Mouse (Mus musculus) layer of hippocampus, adult 2 months (tissue): ENCODE data around the gene Hist3h2ba. TPM values are rescaled to one million over a fixed set of nuclear protein-coding genes. Genes with fewer than 3 reads are reported as not detected.
A peak's percentile ranks its signal among the peaks of the same experiment; 100 is the strongest.

ENCODE experiments used
- DNase-seq, 2 experiments: peaks; one replicate each; pipeline ENCODE4 v3.0.0; 2022; ENCODE audit warnings: low spot score in 2 of 2
- H3K27ac ChIP-seq: fragments of 200-600 bp; 2 replicates; pipeline ENCODE4 v1.8.1; 2022
- H3K4me3 ChIP-seq: fragments of 200-600 bp; 2 replicates; pipeline ENCODE4 v1.8.1; 2022; ENCODE audit warnings: mild to moderate bottlenecking
- CTCF ChIP-seq: fragments of 200-600 bp; conservative IDR thresholded peaks from 2 replicates; pipeline ENCODE4 v1.8.1; 2022; ENCODE audit warnings: antibody characterized with exemption, mild to moderate bottlenecking, moderate library complexity
- total RNA-seq, 2 experiments: library from RNA; stranded (reverse); gene quantifications; 2 replicates each; pipeline ENCODE4 v1.2.3; 2021

The Hist3h2ba gene
- total RNA-seq, 2 experiments from 2014 or later: 91.3 to 103 TPM

DNA sequence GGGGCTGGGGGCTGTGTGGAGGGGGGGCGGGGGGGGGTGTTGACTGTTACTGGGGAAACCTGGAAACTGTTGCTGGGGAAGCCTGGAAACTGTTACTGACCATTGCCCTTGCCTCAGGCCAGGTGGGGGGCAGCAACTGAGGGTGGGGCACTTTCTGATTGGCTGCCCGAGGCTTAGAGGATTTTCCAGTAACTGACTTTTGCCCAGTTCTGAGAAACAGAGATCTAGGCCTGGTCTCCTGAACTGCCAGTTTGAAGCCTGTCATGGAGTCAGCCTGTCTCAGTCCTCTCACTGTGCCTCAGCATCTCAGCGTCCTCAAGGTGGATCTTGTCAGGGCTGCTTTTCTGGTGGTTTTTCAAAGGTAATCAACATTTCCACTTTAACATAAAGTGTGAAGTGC lies 25.7 kb downstream of the Hist3h2ba start:
- TF ChIP-seq CTCF: no peak

DNA sequence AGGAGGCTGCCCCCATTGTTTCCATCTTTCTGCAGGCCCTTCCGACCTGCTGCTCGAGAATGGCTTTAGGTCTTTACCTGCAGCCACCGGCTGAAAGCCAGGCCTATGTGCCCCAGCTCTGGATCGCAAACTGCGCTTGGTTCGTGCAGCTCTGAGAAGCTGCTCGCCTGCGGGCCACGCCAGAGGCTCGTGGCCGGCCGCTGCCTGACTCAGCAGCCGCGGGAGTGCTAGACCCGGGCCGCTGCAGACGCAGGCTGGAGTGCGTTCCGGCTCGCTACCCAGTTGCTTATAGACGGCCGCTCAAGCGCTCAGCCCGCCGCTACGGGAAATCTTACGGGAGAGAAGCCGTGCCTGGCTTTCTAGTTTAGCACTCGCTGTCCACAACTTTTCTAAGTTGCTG lies 28.4 kb downstream of the Hist3h2ba start:
- DNase-seq: no peak
- peak overlapping the region; percentile 95 for H3K27ac ChIP-seq
- TF ChIP-seq CTCF: no peak
- H3K4me3 ChIP-seq: peak overlapping the region; percentile 67

More for the DNA sequence above, 25.7 kb downstream of the Hist3h2ba start:
- no peak overlapping the region for H3K27ac ChIP-seq
- no peak for DNase-seq
- H3K4me3 ChIP-seq: no peak overlapping the region

DNA sequence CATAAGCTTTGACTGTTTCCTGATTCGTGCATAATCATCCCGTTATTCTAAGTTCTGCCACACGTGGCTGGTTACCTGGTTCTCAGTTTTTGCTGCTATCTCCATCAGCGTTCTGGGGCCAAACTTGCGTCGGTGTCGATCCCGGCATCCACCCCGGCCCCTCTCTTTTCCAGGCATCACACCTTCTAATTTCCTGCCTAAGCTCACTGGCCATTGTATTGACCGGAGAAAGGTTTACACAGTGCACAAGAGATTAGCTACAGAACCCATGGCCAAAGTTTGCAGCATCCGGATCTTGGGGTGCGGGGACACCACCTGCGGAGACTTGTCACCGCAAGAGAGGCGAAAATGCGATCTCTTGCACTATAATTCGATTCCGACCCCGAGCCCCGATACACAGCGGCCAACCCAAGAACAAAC lies 28.9 kb downstream of the Hist3h2ba start:
- peak overlapping the region; percentile 67 for H3K4me3 ChIP-seq
- DNase-seq: no peak
- H3K27ac ChIP-seq: peak overlapping the region; percentile 95
- no peak for TF ChIP-seq CTCF

DNA sequence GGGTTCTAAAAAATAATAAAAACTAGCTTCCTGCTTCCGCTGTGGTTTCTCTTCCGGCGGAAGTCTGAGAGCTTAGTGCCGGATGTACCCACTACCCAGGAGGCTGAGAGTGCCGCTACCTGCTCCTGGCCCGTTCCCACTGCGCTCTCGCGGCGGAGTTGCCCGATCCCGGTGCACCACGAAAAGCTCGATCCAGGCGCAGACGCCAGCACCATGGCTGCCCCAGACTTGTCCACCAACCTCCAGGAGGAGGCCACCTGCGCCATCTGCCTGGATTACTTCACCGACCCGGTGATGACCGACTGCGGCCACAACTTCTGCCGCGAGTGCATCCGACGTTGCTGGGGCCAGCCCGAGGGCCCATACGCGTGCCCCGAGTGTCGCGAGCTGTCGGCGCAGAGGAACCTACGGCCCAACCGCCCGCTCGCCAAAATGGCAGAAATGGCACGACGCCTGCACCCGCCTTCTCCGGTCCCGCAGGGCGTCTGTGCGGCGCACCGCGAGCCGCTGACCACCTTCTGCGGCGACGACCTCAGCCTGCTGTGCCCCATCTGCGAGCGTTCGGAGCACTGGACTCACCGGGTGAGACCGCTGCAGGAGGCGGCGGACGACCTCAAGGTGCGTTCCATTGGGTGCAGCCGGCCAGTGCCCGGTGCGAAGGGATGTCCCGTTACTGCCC lies 29.4 kb downstream of the Hist3h2ba start, which contains the start of gene Trim11:
TSS of gene Trim11 (plus strand) at position 67 of the 679 bp plus-strand sequence.
- Histone ChIP-seq H3K4me3 (peak within 1 kb of the TSS; percentile 67), H3K27ac (peak within 1 kb of the TSS; percentile 95)
- TF ChIP-seq CTCF: no peak
- peak in 1 of 2 experiments; percentile 67 for DNase-seq

GRCm38 (mm10) chr11:58978706-58979030 lies 29.9 kb downstream of the Hist3h2ba start:
- no peak for DNase-seq
- no peak for TF ChIP-seq CTCF
- Histone ChIP-seq H3K27ac (peak overlapping the region; percentile 95), H3K4me3 (peak overlapping the region; percentile 67)

GRCm38 (mm10) chr11:58979183-58979582 lies 30.5 kb downstream of the Hist3h2ba start:
- no peak for TF ChIP-seq CTCF
- H3K27ac ChIP-seq: peak overlapping the region; percentile 28; the same call in 1 of the 2 replicates
- no peak for DNase-seq
- H3K4me3 ChIP-seq: peak overlapping the region; percentile 67

- Histone ChIP-seq H3K27ac (peak overlapping the region; percentile 28; the same call in 1 of the 2 replicates), H3K4me3 (peak overlapping the region; percentile 67)
- DNase-seq: no peak
- TF ChIP-seq CTCF: no peak
Observed at GRCm38 (mm10) chr11:58979661-58980060, 30.9 kb downstream of the Hist3h2ba start.

DNA sequence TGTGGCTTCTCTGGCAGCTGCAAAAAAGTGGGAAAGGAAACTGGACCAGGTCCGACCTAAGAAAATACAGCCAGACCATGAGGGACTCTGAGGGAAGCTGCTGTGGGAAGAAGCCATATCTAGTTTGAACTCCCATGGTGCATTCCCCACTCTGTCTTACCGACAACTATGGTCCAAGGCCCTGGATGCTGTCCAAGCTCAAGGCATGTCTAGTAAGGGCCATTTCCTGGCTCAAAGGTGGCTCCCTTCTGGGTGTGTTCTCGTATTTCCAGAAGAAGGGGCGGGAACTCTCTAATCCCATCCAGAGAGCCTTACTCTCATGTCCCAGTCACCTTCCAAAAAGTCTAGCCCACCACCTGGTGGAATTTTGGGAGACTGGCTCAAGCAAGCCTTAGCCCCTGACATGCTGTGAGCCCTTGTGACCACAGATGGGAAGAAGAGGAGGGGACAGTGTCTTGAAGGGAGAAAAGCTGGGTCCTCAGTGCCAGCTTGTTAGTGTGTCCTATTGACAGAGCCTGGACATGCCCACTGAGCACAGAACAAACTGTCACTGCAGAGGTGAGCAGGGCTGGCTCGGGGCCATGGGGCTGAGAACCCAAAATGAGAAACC lies 31.8 kb downstream of the Hist3h2ba start:
- Histone ChIP-seq H3K27ac (no peak overlapping the region), H3K4me3 (peak overlapping the region; percentile 67; the same call in 1 of the 2 replicates)
- no peak for DNase-seq
- no peak for TF ChIP-seq CTCF

DNA sequence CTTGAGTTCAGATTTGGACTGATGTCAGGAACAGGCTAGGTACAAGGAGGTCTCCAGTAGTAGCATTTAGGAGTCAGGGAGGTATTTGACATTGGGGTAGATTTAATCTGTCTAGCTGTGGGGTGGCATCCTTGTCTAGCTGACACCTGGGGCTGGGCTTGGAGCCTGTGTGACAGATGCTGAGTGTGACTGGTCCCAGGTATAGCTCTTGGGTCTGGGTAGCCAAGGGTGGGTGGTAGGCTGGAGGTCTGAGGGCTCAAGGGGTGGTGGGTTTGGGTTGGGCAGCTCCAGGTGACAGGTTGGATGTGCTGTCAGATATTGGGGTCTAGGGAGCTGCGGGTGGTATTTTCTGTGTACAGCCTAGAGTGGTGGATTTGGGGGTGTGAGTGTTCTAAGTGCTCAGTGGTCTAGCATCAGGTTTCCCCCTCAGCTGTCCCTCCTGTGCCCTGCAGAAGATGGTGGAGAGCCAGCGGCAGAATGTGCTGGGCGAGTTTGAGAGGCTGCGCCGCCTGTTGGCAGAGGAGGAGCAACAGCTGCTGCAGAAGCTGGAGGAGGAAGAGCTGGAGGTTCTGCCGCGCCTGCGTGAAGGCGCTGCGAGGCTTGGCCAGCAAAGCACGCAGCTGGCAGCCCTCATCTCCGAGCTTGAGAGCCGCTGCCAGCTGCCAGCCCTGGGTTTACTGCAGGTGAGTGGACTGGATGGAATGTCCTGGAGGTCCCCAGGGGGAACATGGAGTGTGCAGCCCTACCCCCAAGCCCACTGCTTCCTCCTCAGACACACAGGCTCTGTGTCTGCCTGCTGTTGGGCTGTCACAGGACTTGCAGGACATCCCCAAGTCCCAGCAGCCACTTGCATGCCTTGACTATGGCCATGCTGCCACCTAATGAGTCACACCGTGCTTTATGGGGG lies 33.1 kb downstream of the Hist3h2ba start:
- peak overlapping the region; percentile 67; the same call in 1 of the 2 replicates for H3K27ac ChIP-seq
- DNase-seq: peak; percentile 72 to 82
- peak; percentile 80 for TF ChIP-seq CTCF
- peak overlapping the region; percentile 30 for H3K4me3 ChIP-seq

DNA sequence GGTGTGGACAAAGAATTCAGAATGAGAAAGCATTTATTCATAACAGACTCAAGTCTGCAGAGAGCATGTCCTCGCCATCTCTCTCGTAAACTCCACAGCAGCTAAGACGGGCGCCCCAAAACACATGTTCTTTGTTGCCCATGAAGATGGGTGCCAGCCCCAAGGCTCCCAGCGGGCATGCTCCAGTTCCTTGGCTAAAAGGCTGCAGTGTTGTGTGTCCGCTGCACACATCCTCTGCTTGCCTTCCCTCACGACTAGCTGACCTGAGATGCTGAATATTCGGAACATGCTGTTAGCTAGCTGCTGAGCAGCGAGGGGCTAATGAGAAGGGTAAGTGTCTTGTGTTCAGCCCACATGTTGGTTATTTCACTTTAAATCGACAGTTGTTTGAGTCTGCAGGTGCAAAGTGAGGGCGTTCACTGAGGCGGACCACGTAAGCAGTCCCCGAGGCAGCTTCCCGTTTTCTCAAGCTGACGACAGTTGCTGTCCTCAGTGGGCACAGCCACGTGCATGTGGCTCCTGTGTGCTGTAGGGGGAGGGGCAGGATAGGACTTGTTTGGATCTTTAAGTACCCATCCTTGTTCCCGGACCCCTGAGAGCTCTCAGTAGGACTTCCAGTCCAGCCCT lies 33.9 kb downstream of the Hist3h2ba start:
- DNase-seq: no peak
- H3K4me3 ChIP-seq: peak overlapping the region; percentile 30; the same call in 1 of the 2 replicates
- peak overlapping the region; percentile 67; the same call in 1 of the 2 replicates for H3K27ac ChIP-seq
- no peak for TF ChIP-seq CTCF

- DNase-seq: no peak
- Histone ChIP-seq H3K27ac (no peak overlapping the region), H3K4me3 (no peak overlapping the region)
- TF ChIP-seq CTCF: no peak
Observed at GRCm38 (mm10) chr11:58983691-58984341, 35.1 kb downstream of the Hist3h2ba start.

DNA sequence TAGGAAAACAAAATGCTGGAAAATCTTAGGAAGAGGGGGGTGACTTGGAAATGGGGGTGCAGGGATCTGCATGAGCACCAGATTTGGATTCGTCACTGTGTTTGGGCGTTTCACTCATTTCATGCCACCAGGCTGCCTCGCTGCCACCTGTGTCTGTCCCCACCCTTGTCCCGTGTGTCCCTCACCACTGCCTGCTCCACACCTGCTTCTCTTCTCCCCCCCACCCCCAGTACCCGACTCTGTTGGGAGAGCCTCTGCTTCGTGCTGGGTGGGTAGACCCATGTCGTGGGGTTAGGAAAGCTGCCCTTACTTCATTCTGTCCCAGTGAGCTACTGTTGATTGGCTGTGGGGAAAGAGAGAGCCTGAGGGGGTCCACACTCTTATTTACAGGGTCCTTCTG lies 35.9 kb downstream of the Hist3h2ba start:
- no peak for TF ChIP-seq CTCF
- no peak for DNase-seq
- Histone ChIP-seq H3K4me3 (no peak overlapping the region), H3K27ac (no peak overlapping the region)
